Mouse (Mus musculus): ENCODE data around the gene Lrrc26.

Lrrc26 gene

DNA sequence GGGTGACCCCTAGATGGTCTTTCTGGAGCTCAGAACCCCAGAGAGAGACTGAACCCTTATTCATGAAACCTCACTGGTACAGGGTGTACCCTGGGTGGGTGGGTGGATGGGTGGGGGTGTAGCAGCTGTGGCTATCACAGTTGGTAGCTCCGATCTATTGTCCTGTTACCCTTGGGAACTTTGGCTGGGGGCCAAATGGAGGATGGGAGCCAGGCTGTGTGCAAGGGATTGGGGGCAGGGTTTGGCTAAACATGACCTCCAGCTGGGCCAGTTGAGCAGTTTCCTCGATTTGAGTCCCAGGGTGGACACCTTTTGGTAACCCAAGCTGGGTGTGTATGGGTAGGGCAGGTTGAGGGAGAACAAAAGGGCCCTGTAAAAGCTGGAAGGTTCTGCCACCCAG lies 23.0 kb upstream of the Lrrc26 start:
- no peak for DNase-seq (ENCODE audit: low spot score)

DNA sequence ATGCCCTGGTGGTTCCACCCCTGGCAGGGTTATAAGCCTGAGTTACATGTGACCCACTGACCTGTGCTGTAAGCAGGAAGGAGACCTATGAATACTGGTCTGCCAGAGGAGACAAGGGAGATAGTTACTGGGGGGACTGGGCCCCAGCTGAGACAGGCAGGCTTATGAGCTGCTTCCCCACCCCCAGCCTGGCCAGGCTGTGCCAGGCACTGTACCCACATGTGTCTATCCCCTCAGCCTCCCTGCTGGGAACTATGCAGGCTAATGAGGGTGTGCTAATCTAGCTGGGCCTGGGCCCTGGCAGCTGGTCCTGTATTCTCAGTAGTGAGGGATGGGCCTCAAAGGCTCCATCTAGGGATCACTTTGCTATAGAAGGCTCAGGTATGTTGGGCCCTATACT lies 22.5 kb upstream of the Lrrc26 start:
- DNase-seq (ENCODE audit: low spot score) = no peak

DNA sequence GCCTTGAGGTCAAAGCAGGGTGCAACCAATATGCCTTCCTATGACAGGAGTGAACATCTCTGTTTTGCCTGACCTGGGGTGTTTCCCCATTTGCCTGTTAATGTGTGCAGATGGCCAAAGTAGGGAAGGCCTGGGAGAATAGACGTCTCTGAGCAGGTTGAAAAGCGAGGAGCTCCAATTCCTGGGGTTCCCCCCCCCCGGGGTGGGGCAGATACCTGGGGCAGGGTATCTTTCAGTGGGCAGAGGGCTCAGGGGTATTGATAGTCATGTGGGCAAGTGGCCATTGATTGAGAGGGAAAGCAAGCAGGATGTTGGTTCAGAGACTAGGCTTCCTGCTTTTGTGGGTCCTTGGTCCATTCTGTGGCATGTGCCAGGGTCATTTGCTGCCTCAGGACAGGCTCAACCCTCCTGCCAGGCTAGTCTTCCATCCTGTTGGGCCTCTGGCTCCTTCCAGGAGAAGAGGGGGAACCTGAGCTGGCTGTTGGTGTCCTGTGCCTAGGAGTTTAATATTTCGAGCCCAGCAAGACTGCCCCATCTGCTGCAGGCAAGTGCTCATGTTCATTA lies 21.9 kb upstream of the Lrrc26 start:
- DNase-seq (ENCODE audit: low spot score) = no peak

DNA sequence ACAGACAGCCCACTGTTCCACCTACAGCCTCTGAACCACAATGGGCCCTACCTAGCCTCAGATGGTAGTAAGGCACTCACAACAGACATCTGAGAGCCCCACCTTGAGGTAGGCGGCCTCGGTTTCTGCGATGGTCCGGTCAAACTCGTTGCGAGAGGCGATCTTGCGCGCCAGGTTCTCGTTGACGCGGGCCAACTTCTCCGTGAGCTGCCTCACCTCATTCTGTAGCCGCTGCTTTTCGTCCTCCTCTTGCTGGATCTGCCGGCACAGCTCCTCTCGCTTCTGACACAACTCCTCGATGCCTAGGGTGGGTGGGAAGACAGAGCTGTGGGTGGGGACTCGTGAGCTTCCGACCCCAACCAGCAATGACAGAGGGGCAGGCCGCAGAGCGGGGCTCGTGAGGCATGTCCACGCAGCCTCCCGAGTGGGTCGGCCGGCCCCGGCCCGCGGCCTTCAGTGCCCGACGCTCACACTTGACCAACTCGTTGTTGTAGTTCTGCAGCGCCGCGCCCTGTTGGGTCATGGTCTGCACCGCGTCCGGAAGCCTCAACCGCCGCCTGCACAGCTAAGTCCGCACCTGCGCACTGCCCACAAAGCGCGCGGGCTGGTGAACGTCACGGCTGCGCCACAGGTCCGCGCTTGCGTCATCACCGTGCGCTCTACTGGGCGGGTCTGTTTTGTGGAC lies 17.7 kb upstream of the Lrrc26 start, which contains the start of the genes Ssna1 and Anapc2:
Gene Ssna1, minus strand, starts transcription at position 612 of the 685 bp plus-strand sequence.
Gene Anapc2, plus strand, starts transcription at position 652 of the 685 bp plus-strand sequence.
- DNase-seq (ENCODE audit: low spot score) = peak; percentile 94

DNA sequence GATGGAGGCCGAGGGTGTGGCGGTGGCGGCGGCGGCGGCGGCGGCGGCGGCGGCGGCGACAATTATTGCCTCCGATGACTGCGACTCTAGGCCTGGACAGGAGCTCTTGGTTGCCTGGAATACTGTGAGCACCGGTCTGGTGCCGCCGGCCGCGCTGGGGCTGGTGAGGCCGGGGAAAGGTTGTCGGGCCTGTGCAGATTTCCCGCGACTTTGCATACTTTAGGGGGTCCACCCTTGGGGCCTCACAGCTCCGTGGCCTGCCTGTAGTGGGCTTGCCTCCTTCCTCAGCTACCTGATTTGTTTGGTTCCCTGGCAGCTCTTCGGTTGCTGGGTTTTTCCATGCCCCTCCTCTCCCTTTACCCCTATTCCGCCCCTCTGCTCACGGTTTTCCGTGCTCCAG lies 17.2 kb upstream of the Lrrc26 start:
- no peak for DNase-seq (ENCODE audit: low spot score)

DNA sequence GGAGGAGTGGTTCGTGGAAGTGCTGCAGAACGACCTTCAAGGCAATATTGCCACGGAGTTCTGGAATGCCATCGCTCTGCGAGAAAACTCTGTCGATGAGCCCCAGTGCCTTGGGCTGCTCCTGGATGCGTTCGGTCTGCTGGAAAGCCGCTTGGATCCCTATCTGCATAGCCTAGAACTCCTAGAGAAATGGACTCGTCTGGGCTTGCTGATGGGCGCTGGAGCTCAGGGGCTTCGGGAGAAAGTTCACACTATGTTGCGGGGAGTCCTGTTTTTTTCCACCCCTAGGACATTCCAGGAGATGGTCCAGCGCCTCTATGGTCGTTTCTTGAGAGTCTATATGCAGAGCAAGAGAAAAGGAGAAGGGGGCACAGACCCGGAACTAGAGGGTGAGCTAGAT lies 16.7 kb upstream of the Lrrc26 start:
- no peak for DNase-seq (ENCODE audit: low spot score)

DNA sequence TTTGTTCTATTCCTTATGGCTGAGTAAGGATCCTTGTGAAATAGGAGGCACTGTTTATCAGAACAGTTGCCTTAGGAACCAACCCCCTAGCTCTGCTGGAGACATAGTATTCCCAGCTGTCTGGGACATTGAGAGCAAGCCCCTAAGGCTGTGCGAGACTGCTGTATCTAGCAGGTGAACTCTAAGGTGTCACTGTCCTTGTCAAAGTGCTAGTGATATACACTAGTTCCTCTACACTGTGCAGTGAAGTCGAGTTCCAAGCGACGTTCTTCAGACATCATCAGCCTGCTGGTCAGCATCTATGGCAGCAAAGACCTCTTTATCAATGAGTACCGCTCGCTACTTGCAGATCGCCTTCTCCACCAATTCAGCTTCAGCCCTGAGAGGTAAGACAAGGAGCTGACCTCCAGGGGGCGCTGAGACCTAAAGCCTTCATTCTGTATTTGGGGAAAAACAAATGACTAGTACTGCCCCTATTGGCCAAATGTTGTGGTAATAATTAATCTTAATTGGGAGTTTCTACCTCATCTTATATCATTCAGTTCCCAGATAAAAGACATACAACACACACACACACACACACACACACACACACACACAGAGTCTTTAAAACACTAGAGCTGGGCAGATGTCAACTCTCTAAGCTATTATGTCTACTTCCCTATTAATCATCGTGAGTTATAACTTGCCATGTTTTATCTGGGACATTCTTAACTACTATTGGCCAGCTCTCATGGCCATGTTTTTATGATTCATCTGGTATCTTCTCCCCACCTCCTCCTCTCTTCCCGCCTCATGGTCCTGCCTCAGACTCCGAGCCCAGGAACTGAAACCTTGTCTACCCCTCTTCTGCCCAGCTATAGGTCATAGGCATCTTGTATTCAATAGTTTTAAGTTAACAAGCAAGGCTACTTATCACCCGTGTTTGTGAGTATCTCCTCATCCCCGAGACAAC lies 10.5 kb upstream of the Lrrc26 start:
- no peak for DNase-seq (ENCODE audit: low spot score)

DNA sequence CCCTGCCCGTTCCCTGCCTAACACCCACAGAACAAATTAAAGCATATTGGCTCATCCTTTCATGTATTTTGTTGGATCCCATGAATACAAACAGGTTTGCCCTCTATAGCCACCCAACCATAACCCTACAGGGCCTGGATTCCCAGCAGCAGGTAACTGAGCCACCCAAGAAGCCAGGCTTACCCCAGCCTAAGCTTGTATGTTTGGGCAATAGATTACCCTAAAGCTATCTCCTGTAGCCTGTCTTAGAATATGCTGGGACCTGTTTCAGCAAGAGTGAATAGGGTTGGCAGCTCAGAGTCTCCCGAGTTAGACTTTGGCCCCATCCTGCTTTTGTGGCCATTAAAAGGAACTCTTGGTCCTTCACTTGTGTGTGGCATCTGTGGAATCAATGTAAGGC lies 4.2 kb upstream of the Lrrc26 start:
- no peak for DNase-seq (ENCODE audit: low spot score)

DNA sequence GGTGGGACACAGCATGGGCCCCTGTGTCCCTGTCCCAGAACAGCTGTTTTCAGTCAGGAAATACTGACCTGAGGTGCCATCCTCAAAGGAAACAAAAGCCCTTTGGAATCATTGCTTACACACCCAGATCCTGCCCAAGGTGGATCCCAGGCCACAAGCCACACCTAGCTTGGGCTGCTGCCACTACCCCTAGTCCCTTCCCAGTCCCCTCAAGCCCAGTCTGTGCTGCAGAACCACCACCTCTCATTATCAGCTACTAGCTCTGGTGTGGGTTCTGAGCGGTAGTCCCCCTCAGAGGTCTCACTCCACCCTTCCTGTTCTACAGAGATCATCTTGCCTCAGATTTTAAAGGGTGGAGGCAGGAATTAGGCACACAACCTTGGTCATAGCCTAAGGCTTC lies 3.4 kb upstream of the Lrrc26 start:
- DNase-seq (ENCODE audit: low spot score) = no peak

DNA sequence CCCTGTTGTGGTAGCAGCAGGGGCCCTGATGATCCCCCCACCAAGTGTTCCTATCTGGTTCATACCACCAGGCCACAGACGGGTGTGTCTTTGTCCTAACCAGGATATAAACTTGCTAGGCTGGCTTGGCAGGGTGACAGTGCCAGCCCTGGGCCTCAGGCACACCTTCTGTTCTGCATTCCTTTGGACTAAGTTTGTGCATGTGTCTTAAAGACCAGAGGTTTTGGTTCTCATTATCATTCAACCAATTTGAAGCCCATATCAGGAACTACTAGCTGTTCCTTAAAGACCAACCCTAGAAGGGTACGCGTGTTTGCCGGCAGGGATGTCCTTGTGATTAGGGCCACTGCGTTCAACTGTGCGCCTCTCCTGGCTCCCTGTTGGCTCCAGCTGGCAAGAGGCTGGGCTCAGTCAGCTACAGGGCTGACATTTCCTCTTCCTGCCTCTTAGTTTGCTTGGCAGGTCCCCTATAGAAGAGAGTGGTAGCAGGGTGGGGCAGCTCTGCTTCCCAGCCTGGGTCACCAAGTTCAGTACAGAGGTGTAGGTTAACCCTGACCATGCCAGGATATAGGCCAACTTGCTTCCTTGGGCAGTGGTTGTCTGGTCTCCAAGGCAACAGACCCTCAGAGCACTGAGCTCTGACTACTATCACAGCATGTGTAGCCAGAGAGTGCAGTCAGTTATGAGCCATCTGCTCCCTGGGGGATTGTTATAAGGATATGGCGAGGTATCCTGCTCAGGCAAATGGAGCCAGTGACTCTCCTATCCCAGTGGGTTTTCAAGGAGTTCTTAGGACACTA lies 2.7 kb upstream of the Lrrc26 start:
- DNase-seq (ENCODE audit: low spot score) = no peak

DNA sequence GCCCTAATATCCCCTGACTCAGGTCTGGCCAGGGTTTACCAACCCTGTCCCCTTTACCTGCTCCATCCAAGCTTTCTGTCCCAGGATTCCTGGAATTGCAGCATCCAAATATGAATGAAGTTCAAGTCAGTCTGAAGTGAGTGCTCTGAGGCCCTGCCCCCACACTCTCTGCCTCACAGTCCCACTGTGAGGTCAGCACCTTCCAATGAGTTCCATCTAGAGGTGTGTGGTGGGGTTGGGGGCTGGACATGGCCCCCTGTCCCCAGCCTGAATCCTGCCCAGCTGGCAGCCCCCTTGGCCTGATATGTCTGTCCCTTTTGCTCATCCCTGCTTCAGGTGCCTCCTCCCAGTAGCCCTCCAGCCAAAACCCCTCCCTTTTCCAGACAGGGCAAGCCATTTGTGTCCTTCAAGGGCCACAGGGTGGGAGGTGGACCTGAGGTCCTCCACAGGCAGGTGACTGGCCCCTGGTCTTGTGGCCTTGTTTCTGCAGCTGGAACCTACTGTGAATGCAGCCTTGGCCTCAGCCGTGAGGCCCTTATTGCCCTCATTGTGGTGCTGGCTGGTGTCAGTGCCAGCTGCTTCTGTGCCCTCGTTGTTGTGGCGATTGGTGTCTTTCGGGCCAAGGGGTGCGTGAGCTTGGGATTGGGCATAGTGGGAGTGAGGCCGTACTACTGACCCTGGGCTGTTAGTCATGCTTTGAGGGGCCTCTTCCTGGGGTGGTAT lies 1.6 kb upstream of the Lrrc26 start, which contains the start of gene Tmem210:
Gene Tmem210, plus strand, starts transcription at position 219 of the 723 bp plus-strand sequence.
- DNase-seq (ENCODE audit: low spot score) = no peak

DNA sequence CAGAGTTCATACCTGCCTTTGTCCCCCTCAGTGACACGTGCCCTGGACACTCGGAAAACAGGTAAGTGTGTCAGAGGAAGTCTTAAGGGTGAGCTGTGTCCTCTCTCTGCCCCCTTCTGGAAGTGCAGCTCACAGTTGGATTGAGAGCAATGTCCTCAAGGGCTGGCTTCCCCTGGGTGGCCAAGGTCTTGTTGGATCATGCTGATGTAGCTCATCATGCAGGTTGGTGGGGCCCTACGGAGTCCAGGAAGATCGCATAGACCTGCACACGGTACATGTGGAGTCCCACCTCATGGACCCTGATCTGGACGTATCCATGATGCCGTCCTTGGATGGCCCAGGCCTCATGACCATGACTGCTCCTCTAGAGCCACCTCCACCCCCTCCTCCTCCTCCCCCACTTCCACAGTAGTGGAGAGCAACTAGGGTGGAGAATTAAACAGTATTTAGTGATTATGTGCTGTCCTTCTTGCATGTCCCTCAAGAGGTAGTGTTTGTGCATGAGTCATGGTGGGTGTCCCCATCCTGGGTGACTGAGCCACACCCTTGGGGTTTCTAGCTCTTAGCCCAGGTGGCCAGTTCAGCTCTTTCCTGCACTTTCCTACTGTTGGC lies 875 bp upstream of the Lrrc26 start:
- DNase-seq (ENCODE audit: low spot score) = no peak

DNA sequence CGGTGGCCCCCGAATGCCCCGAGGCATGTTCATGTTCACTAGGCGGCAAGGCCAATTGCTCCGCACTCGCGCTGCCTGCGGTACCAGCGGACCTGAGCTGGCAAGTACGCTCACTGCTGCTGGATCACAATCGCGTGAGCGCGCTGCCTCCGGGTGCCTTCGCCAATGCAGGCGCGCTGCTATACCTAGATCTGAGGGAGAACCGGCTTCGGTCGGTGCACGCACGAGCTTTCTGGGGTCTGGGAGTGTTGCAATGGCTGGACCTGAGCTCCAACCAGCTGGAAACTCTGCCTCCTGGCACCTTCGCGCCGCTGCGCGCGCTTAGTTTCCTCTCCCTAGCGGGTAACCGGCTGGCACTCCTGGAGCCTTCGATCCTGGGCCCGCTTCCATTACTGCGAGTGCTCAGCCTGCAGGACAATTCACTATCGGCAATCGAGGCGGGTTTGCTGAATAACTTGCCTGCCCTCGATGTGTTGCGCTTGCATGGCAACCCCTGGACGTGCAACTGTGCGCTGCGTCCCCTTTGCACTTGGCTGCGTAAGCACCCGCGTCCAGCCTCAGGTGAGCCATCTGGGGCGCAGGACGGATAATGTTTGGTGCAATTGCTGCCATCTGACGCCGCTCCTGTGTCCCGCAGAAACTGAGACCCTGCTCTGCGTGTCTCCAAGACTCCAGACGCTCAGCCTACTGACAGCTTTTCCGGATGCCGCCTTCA lies 543 bp downstream of the Lrrc26 start:
- no peak for DNase-seq (ENCODE audit: low spot score)

DNA sequence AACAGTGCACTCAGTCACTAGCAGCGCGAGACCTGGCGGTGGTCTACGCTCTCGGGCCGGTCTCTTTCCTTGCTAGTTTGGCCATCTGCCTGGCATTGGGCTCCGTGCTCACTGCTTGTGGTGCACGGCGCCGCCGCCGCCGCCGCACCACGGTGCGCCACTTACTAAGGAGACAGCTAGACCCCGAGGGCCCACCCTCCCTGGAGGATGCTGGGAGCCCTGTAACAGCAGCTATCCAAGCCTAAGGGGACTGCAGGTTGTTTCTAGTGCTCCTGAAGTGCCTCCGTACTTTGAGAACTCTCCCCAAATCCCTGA lies 1.1 kb downstream of the Lrrc26 start:
- DNase-seq (ENCODE audit: low spot score) = no peak

DNA sequence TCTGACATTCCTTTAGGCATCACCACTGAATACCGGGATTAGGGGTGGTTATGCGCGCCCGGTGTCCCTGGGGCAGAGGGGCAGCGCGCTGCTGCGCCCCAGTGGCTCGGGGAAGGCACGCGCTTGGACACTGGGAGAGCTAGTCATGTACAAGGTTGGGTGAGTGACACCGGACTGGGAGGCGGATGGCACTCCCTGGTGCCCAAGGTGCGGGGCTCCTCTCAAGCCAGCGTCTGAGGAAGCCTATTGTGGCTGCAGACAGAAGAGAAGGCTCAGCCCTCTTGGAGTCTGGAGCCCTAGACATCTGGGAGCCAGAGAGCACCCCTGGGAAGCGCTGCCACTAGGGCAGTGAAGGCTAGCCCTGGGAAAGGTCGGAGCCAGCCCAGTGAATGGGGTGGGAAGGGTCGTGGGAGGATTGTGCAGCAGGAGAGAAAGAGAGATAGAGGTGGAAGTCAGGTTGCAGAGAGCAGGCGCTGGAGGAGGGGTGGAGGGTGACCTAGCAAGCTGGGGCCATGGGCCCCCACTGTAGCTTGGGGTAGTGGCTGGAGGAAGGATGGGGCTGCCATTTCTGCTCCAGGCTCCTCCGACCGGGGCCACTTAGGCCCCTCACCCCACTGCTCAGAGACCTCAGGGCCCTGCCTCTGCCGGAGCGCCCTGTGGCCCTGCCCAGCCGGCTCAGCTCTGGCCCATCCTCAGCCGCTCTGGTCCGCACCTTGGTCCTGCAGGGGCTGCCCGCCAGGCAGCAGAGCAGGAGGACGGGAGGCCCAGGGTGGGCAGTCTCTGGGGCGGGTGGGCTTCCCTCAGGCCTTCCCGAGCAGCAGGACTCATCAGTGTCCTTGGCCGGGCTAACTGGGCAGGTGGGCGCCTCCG lies 1.7 kb downstream of the Lrrc26 start:
- no peak for DNase-seq (ENCODE audit: low spot score)

DNA sequence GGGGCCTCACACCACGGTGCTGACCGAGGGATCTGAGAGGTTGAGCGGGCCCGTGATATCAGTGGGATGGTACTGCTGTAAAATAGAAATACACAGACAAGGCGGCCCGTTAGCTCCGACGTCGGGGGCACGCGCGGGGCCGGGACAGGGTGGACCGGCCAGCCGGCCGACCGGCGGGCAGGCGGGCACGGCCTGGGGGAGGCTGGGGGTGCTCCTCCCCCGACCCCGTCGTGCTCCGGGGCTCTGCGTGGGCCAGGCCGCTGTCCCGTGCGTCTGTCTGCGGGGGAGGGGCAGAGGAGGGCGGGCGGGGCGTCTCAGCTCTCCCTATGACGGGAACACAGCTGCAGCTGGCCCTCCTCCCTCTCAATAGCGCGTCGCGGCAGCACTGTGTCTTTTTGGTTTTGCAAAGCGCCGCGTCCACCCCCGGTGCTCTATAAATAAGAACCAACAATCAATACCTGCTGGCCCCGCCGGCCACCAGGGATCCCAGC lies 2.4 kb downstream of the Lrrc26 start:
- DNase-seq (ENCODE audit: low spot score) = no peak

DNA sequence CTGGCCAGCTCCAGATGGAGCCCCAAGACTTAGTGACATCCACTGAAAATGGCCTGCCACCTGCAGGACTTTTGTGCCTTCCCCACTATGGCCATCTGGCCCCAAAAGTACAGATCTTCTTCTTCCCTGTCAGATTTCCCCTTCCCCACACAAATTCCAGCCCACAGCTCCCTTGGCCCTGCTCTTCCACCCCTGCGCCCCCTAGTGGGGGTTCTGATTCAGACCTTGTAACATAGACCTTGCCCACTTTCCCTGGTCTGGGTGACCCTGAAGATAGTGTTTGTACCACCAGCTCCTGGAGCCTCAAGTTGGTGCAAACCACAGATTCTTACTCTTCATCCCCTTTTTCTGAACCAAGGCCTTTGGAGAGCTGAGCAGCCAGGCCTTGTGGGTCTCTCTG lies 3.1 kb downstream of the Lrrc26 start:
- DNase-seq (ENCODE audit: low spot score) = no peak

DNA sequence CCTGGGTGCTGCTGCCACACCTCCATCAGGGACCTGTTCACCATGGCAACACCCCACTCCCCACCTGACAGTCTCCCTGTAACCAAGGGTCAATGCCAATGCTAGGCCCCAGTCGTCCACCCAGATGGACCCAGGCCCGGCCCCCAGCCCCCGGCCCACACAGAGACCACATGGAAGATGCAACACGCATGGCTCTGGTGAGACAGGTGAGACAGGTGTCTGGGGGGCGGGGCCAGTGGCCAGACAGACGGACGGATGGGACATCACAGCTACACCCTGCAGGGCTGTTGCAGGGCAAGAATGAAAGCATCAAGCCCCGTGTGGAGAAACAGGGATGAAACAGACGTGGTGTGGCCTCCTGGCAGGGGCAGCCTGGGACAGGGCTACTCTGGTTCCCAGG lies 4.0 kb downstream of the Lrrc26 start:
- no peak for DNase-seq (ENCODE audit: low spot score)

DNA sequence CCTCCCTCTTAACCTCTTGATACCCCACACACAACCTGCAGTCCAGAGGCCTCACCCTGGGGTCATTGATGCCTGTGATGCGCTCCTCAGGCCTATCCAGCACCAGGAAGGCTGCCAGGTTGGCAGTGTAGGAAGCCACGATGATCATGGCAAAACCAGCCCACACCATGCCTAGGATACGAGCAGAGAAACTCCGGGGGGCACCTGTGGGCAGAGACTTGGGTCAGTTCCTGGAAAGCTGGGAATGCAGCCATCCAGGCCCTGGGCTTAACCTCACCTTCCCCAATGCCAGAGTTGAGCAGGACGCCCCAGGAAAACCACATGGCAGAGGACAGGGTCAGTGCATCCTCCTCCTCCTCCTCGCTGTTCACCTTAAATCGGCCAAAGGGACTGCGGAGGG lies 7.4 kb downstream of the Lrrc26 start:
- no peak for DNase-seq (ENCODE audit: low spot score)

Data from ovary, postnatal 10 days (tissue).